Mouse (Mus musculus): ENCODE results near the gene Upk2.
A peak's percentile ranks its signal among the peaks of the same experiment; 100 is the strongest.

Upk2 gene

GRCm38 (mm10) chr9:44488416-44488815 is 33.6 kb upstream of the Upk2 start:
- no peak for DNase-seq (ENCODE audit: low read depth)

- DNase-seq (ENCODE audit: low read depth): peak; percentile 95
These were observed 32.7 kb upstream of the Upk2 start for GRCm38 (mm10) chr9:44487441-44487840.

DNA sequence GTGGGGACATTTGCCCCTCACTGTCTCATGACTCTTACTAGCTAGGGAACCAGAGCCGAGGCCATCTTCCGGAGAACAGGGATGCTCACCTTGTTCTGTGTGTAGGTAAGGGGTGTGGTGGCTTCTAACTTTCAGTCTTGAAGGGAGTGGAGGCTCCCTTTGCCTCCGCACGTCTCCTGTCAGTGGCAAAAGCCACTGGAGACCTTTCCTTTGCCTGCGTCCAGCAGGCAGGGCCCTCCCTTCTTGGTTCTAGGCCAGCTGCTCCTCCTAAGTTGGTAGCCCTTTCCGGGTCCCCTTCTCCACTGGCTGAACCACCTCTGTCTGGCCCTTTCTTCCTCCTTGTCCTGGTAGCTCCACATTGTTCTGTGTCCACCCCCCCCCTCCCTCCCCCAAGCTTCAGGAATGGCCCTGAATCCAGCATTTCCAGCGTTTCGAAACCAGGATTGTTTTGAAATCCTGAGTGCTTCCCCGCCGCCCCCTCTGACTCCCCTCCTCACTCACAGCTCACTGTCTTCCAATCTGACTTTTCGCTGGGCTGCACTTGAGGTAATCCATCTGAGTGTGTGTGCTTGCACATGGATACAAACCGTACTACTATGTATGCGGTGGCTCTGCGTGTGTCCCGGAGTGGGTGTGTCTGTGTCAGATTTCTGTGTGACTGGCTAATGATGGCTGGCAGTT is 32.1 kb upstream of the Upk2 start:
- DNase-seq (ENCODE audit: low read depth): no peak

GRCm38 (mm10) chr9:44486335-44486734 is 31.6 kb upstream of the Upk2 start:
- DNase-seq (ENCODE audit: low read depth): no peak

GRCm38 (mm10) chr9:44485516-44486161 is 30.9 kb upstream of the Upk2 start:
- DNase-seq (ENCODE audit: low read depth): no peak

DNA sequence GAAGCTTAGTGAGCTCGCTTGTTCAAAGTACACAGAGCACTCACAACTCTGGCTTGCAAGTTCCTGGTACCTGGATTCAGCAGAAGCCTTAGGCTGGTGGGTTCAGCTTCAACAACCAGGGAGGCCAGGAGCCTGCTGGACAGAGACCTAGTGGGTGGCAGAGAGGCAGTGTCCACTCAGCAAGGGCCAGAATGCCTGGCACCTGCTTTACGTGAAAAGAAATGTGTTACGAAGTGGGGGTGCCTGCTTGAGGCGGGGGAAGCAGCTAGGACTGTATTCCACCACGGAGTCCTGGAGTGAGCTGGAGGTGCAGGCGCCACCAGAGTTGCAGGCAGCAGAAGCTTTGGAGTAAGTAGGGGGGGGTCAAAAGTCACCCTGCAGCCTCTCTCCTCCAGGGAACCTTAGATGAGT is 30.3 kb upstream of the Upk2 start:
- no peak for DNase-seq (ENCODE audit: low read depth)

DNA sequence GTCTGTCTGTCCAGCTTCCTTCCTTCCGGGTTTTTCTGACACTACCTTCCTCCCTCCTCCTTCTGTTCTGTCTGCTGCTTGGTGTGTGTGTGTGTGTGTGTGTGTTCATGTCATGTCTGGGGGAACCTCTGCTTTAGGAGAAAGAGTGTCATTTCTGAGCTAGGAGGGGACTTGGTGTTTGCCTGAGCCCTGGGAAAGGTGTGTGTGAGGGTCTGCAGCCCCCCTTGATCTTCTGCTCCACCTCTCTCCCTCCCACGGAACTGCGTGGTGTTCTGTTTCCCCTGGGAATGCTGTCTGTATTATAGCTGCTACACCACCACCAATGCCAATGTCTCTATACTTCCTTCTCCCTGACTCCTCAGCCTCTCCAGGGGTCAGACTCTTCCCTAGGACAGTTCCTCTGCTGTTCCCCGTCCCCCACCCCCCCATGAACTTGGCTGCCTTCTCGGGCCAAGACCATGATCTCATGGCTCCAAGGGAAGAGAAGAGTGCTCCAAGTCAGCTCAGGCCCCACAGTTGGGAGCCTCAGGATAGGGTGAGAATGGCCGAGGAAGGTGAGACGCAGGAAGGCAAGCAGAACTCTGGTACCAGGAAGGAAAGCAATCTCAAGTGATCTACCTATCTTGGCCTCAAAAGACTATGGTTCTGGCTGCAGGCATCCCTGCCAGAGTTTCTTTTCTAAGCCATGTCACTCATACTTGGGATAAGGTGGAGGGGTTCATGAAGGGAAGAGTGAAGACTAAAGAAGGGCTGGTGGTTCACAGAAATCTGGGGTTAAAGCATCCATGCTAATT is 29.7 kb upstream of the Upk2 start:
- DNase-seq (ENCODE audit: low read depth): no peak

DNA sequence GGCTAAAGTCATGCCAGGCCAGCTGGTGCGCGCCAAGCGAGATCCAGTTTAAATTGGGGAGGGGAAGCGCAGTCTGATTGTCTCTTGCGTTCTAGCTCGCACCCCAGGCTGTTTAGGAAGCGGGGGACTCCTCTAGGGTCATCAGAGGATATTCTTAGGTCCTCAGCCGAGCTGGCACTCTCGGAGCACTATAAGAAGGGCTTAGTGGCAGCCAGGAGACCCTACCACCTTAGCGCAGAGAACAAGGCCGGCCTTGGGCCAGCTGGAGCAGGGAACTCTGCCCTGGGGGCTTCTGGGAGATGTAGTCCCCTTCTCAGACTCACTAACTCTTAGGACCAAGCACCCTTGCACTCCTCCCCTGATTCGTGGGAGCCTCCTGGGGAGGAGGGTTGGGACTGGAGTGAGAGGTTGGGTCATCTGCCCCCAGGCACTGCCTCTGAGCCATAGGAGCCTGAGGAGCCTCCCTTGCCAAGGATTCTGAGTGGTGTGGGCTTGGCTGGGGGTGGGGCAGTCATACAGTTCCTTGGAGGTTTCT is 28.8 kb upstream of the Upk2 start:
- DNase-seq (ENCODE audit: low read depth): no peak

DNA sequence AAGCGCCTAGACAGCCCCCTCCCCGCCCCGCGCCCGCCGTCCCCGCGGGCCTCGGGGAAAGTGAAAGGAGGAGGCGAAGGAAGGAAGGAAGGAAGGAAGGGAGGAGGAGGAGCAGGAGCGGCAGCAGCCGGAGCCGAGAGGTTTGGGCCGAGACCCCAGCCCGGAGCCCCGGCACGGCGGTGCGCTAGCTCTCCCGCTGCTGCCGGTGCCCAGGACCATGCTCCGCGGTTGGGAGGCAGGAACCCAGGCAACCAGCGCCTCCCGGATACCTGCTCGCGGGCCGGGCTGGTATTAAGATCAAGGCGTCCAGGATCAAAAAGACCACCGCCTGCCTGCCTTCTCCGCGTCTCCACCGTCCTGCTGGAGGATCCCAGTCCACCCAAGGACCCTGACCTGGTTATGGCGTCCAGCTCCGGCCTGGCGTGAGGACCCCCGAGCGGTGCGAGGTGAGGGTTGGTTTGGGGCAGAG is 28.3 kb upstream of the Upk2 start:
- no peak for DNase-seq (ENCODE audit: low read depth)

DNA sequence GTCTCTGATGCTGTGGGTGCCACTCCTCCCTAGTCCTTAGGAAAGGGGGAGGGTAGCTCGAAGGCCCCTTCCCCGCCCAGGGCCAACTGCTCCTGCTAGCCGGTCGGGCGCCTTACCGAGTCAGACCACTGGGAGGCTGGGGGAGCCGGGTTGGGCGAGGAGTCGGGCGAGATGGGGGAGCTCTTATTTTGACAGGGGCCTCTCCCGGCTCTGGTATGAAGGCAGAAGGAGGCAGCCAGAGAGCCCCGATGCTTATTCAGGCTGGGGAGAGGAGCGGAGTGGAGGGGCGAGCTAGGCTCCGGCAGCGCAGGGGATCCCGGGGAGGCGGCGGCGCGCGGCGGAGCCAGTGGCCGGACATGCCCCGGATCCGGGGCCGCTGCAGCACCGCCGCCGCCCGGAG is 27.8 kb upstream of the Upk2 start, which contains the start of gene Bcl9l:
Gene Bcl9l, plus strand, starts transcription at position 274 of the 400 bp plus-strand sequence.
- no peak for DNase-seq (ENCODE audit: low read depth)

DNA sequence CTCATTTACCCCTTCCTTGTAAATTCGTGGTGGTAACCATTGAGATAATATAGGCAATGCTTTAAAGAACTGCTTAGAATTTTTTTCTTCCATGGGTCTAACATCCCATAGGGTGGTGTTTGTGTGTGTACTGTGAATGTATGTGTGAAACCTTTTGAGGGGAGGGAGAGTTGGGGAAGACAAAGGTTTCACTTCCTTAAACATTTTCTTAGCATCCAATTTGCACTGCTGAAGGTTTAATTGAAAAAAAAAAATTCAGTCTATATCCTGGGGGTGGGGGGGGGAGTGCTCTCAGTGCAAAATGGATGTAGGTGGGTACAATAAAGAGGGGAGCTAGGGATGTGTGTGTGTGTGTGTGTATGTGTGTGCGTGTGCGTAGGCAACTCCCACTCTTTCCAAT is 27.3 kb upstream of the Upk2 start:
- no peak for DNase-seq (ENCODE audit: low read depth)

DNA sequence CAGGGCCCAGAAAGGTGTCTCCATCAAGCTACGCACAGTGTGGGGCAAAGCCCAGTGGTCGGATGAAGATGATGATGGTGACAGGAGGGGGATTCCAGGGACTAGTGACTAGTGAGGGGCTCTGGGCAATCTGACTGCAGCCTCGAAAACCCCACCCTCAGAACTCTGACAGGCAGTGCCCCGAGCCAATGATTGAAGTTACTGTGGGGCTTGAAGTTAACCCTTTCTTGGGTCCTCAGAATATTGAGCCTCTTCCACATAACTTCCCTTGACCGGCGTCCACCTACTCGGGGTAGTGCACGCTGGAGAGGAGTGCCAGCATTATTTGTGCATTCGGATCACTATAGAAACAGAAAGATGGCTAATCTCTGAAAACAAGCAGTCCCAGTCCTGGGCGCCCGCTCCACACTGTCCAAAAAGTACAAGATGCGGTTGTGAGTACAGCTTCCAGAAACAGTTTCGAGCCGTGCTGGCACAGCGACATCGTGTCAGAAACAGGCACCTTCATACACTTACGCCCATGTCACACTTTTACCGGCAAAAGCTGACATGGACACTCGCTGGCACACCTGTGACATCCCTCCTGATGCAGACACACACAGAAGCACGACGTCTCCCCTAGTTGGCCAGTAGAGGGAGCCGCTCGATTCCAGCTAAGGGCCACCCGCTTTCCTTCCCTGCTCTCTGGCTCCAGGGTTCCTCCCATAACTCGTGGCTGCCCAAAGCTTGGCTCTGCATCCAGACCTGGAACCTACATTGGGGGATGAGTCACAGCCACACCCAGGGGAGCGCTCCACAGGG is 25.1 kb upstream of the Upk2 start:
- no peak for DNase-seq (ENCODE audit: low read depth)

- no peak for DNase-seq (ENCODE audit: low read depth)
These were observed 24.3 kb upstream of the Upk2 start for GRCm38 (mm10) chr9:44478959-44479605.

DNA sequence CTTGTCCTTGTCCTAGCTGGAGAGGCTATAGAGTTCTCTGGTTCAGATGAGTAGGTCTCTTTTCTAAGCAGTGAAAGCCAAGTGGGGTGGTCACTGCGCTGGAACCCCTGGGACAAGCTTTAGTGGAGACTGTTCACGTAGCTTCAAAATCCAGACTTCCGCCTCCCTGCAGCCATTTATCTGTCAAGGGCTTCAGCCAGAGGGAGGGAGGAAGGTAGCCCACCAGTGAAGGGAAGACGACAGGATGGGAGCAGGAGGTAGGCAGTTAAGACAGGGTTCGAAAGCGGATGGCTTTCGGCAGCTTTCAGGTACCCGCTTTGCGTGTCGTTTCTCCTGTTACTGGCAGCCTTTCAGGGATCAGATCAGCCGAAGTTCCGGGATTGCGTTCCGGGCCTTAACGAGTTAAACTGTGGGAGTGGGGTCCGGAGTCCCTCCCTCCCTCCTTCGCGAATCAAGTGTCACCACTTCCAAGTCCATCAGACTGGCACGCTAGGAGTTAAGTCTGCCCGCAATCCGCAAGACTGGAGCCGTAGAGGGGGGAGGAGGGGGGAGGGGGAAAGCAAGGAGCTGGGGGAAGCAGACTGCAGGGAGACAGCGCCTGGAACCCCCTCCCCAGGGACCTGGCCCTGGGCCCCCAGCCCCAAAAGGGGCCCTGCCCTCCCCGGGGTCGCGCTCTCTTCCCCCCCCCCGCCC is 23.6 kb upstream of the Upk2 start:
- DNase-seq (ENCODE audit: low read depth): no peak

- no peak for DNase-seq (ENCODE audit: low read depth)
These were observed 22.8 kb upstream of the Upk2 start for GRCm38 (mm10) chr9:44477339-44478228.

- DNase-seq (ENCODE audit: low read depth): no peak
These were observed 21.2 kb upstream of the Upk2 start for GRCm38 (mm10) chr9:44475936-44476335.

DNA sequence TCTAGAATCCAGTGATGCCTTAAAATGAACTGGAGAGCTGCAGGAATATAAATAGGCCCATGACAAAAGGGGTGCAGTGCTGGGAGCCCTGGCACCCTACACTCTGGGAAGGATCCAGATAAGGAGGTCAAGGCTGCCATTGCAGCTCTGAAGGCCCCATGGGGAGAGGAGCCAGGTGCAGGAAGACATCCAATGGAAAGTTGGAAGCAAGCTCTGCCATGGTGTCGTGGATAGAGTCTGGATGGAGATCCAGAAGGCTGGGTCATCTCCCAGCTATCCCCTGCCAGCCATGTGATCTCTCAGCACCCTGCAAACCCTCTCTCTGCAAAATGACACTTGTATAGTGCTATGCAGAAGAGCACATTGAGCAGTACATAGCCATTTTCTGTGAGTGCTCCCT is 19.6 kb upstream of the Upk2 start:
- DNase-seq (ENCODE audit: low read depth): no peak

DNA sequence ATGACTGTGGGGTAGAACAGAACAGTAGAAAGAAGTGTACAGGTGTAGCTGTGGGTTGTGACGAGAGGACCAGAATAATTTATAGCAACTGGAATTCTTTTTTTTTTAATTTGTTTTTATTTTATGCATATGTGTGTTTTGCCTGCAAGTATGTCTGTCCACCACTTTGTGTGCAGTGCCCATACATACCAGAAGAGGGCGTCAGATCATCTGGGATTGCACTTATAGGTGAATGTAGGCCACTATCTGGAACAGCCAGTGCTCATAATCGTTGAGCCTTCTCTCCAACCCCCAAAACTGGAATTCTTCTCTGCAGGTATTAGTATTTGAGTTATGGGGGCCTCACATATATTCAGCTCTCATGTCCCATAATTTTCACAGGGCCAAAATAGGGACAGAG is 18.4 kb upstream of the Upk2 start:
- DNase-seq (ENCODE audit: low read depth): no peak

DNA sequence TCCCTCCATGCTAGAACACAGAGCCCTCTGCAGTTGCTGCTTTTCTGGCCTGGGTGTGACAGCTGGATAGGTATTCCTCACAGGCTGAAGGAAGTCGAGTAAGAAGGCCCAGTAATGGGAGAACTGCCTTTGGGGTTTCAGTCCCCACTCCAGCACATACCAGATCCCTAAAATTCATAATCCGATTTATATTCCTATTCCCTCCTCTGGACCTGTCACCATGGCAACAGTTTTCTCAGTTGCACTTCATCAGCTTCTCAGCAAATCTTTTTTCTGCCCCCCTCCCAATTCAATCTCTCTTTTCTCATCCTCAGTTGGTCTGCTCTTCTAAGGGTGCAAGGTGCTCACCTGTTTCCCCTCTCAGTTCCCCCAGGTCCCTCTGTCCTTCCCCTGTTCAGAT is 14.0 kb upstream of the Upk2 start:
- no peak for DNase-seq (ENCODE audit: low read depth)

DNA sequence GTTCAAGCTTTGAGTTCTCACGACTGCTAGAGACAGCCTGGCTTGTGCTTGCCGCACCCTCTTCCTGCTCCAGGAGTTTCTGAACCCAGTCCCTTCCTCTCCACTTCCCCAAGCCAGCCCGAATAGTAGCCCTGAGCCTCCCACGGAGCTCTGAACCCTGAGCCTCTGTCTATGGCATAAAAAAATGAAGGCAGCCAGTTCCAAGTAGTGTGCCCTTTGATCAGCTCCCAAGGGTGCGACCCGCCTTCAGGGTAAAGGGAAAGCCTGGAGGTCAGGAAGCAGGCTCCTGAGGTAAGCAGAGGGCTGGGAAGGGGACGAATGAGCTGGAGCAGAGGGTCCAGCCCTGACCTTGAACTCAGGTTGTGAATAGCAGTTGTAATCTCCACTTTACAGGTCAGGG is 13.4 kb upstream of the Upk2 start:
- DNase-seq (ENCODE audit: low read depth): no peak
